22 mouse cellular contexts compared by ENCODE assay signal in genomic region chr5:92612756-92613155, GRCm38 (mm10). TPM values are rescaled to one million over a fixed set of nuclear protein-coding genes. Genes with fewer than 3 reads are reported as not detected.
"Had no signal": no experiment of that assay in that cellular context is flagged by ENCODE, and none has a peak within 500 bp of the region (broad histone marks: within the 10 kb centered on the region; RNA-seq: fewer than 3 reads in every experiment).

No protein-coding gene starts in this region.

- DNase-seq: layer of hippocampus, adult 9-11 months; liver, embryonic 13.5 days; lung, adult 2 months; lung, postnatal 14 days; lung, postnatal 4 days; retina, postnatal 1 day; right cerebral cortex, postnatal 25 days; spleen, adult 18-20 months; thymus, postnatal 25 days had no signal

- H3K36me3 ChIP-seq: intestine, embryonic 15.5 days; liver, embryonic 13.5 days; midbrain, embryonic 12.5 days; neural tube, embryonic 13.5 days; stomach, embryonic 15.5 days had no signal

- H3K9ac ChIP-seq: intestine, embryonic 15.5 days; liver, embryonic 13.5 days; midbrain, embryonic 12.5 days; neural tube, embryonic 13.5 days; stomach, embryonic 15.5 days had no signal

- H3K9me3 ChIP-seq: intestine, embryonic 15.5 days; liver, embryonic 13.5 days; midbrain, embryonic 12.5 days; neural tube, embryonic 13.5 days; stomach, embryonic 15.5 days had no signal

- H3K4me1 ChIP-seq: intestine, embryonic 15.5 days; liver, embryonic 13.5 days; midbrain, embryonic 12.5 days; neural tube, embryonic 13.5 days; stomach, embryonic 15.5 days had no signal

- H3K4me2 ChIP-seq: intestine, embryonic 15.5 days; liver, embryonic 13.5 days; midbrain, embryonic 12.5 days; neural tube, embryonic 13.5 days; stomach, embryonic 15.5 days had no signal

- H3K27ac ChIP-seq: intestine, embryonic 15.5 days; layer of hippocampus, adult 2 months; liver, embryonic 13.5 days; midbrain, embryonic 12.5 days; neural tube, embryonic 13.5 days; stomach, embryonic 15.5 days had no signal

- ATAC-seq: intestine, embryonic 15.5 days; midbrain, embryonic 16.5 days had no signal

- H3K27me3 ChIP-seq: intestine, embryonic 15.5 days; liver, embryonic 13.5 days; midbrain, embryonic 12.5 days; neural tube, embryonic 13.5 days; stomach, embryonic 15.5 days had no signal

- H3K4me3 ChIP-seq: intestine, embryonic 15.5 days; layer of hippocampus, adult 2 months; liver, embryonic 13.5 days; midbrain, embryonic 12.5 days; myocyte; neural tube, embryonic 13.5 days; stomach, embryonic 15.5 days had no signal

RNA-seq across cellular contexts. Expression of gene Fam47e, which starts 57.9 kb away (rescaled TPM):
- total RNA-seq: megakaryocyte progenitor cell, adult 5-6 weeks; megakaryocyte-erythroid progenitor cell, adult 5-6 weeks; monocyte, adult 5-6 weeks; neutrophil, adult 5-6 weeks had no signal
- polyA plus RNA-seq: intestine, embryonic 15.5 days; large intestine, adult 2 months; limb, embryonic 11.5 days; midbrain, embryonic 12.5 days; myocyte had no signal
